In the genomic region with DNA sequence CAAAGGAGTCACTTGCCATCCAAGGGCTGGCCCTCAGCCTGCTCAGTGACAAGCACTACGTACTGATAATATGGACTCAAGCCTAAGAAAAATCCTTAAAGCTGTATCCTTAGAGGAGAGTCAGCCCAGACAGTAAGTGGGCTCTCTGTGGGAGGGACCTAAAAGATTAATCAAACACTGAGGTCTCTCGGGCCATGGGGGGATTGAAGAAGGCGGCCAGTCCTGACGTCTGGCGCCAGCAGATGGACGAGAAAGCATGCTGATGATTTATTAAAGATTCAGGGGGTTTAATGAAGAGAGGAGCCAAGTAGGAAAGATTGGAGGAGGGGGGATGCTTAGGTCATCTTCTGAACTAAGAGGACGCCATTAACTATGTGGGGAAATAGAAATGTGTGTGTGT, we compare ENCODE assay signal across 17 mouse cellular contexts.
DNase-seq lines count a peak whose midpoint lies in the region; ATAC-seq lines count a peak whose summit lies in the region.
"Had no signal": no experiment of that assay in that cellular context is flagged by ENCODE, and none has a peak within 500 bp of the region (broad histone marks: within the 10 kb centered on the region; RNA-seq: fewer than 3 reads in every experiment).

No protein-coding gene starts in this region.

- no peaks in the 10 kb centered on the region for H3K9me3 ChIP-seq in hindbrain, embryonic 11.5 days (ENCODE audit: control insufficient read depth, low read length)
- H3K9me3 ChIP-seq in hindbrain, embryonic 10.5 days: no peaks in the 10 kb centered on the region
- no peaks in the 10 kb centered on the region for H3K9me3 ChIP-seq in neural tube, embryonic 11.5 days (ENCODE audit: control insufficient read depth, low read length)
- no peaks in the 10 kb centered on the region for H3K9me3 ChIP-seq in midbrain, embryonic 14.5 days (ENCODE audit: control insufficient read depth, low read length)
- no peaks in the 10 kb centered on the region for H3K9me3 ChIP-seq in forebrain, embryonic 10.5 days
- H3K9me3 ChIP-seq: embryonic facial prominence, embryonic 13.5 days; forebrain, embryonic 13.5 days; intestine, embryonic 15.5 days; liver, embryonic 13.5 days had no signal

- DNase-seq in hindbrain, embryonic 11.5 days (ENCODE audit: low spot score): no peak
- DNase-seq in hindbrain, embryonic 10.5 days (ENCODE audit: low spot score): no peak
- peak; percentile 14 for DNase-seq in neural tube, embryonic 11.5 days (ENCODE audit: low spot score)
- no peak for DNase-seq in neural tube, embryonic 10.5 days (ENCODE audit: extremely low spot score, low spot score)
- peak; percentile 40 for DNase-seq in midbrain, embryonic 14.5 days
- peak; percentile 11 for DNase-seq in retina, postnatal 7 days (ENCODE audit: low read depth, low spot score)
- DNase-seq in thymus, postnatal 36 days: no peak
- no peak for DNase-seq in forebrain, embryonic 10.5 days (ENCODE audit: extremely low spot score, low spot score)
- DNase-seq: adrenal gland, adult 8-10 months; cerebellum, adult 9-11 months; heart, adult 2 months; heart, postnatal 10 days; liver, embryonic 13.5 days; lung, postnatal 10 days had no signal

- 58% methylated on average over 7 of the region's 7 CpGs for WGBS in hindbrain, embryonic 11.5 days
- WGBS in hindbrain, embryonic 10.5 days: 71% methylated on average over 7 of the region's 7 CpGs
- 59% methylated on average over 7 of the region's 7 CpGs for WGBS in neural tube, embryonic 11.5 days
- WGBS in midbrain, embryonic 14.5 days: 28% methylated on average over 7 of the region's 7 CpGs
- 85% methylated on average over 7 of the region's 7 CpGs for WGBS in forebrain, embryonic 10.5 days

- no peak overlapping the region for H3K4me3 ChIP-seq in hindbrain, embryonic 11.5 days (ENCODE audit: low read depth, low read length)
- H3K4me3 ChIP-seq in hindbrain, embryonic 10.5 days: no peak overlapping the region
- no peak overlapping the region for H3K4me3 ChIP-seq in neural tube, embryonic 11.5 days (ENCODE audit: low read depth, low read length)
- no peak overlapping the region for H3K4me3 ChIP-seq in midbrain, embryonic 14.5 days (replicated peaks; ENCODE audit: low read depth, low read length)
- no peak overlapping the region for H3K4me3 ChIP-seq in forebrain, embryonic 10.5 days
- H3K4me3 ChIP-seq: embryonic facial prominence, embryonic 13.5 days; forebrain, embryonic 13.5 days; heart, adult 2 months; intestine, embryonic 15.5 days; liver, embryonic 13.5 days had no signal

- H3K4me2 ChIP-seq in hindbrain, embryonic 11.5 days (replicated peaks; ENCODE audit: low read depth, low read length): no peak overlapping the region
- H3K4me2 ChIP-seq in neural tube, embryonic 11.5 days (ENCODE audit: low read depth): no peak overlapping the region
- H3K4me2 ChIP-seq in midbrain, embryonic 14.5 days (ENCODE audit: low read length): no peak overlapping the region
- H3K4me2 ChIP-seq: embryonic facial prominence, embryonic 13.5 days; forebrain, embryonic 13.5 days; intestine, embryonic 15.5 days; liver, embryonic 13.5 days had no signal

- H3K27ac ChIP-seq in hindbrain, embryonic 11.5 days (ENCODE audit: low read depth, low read length): 0 out of 2 replicates have a peak overlapping the region, but pooled peaks have one; percentile 17
- no peak overlapping the region for H3K27ac ChIP-seq in hindbrain, embryonic 10.5 days
- H3K27ac ChIP-seq in neural tube, embryonic 11.5 days (ENCODE audit: low read depth, low read length): peak overlapping the region; percentile 47; the same call in 1 of the 2 replicates
- H3K27ac ChIP-seq in midbrain, embryonic 14.5 days (replicated peaks; ENCODE audit: low read depth, low read length): peak overlapping the region; percentile 52
- H3K27ac ChIP-seq in forebrain, embryonic 10.5 days: no peak overlapping the region
- H3K27ac ChIP-seq: embryonic facial prominence, embryonic 13.5 days; forebrain, embryonic 13.5 days; heart, adult 2 months; intestine, embryonic 15.5 days; liver, embryonic 13.5 days had no signal

- ATAC-seq in hindbrain, embryonic 11.5 days (ENCODE audit: low FRiP score): peak; percentile 35; the same call in 1 of the 2 replicates
- ATAC-seq in neural tube, embryonic 11.5 days (ENCODE audit: insufficient read depth, low FRiP score, low TSS enrichment): peak; percentile 24; the same call in 1 of the 2 replicates
- peak; percentile 34; the same call in 1 of the 2 replicates for ATAC-seq in midbrain, embryonic 14.5 days (ENCODE audit: low FRiP score, low TSS enrichment)
- ATAC-seq: forebrain, embryonic 13.5 days; intestine, embryonic 15.5 days had no signal

- no peak overlapping the region for H3K9ac ChIP-seq in hindbrain, embryonic 11.5 days (ENCODE audit: low read depth, low read length)
- H3K9ac ChIP-seq in neural tube, embryonic 11.5 days (ENCODE audit: low read length): no peak overlapping the region
- H3K9ac ChIP-seq in midbrain, embryonic 14.5 days (replicated peaks; ENCODE audit: low read length): no peak overlapping the region
- H3K9ac ChIP-seq: embryonic facial prominence, embryonic 13.5 days; forebrain, embryonic 13.5 days; intestine, embryonic 15.5 days; liver, embryonic 13.5 days had no signal

- H3K4me1 ChIP-seq in hindbrain, embryonic 11.5 days (replicated peaks; ENCODE audit: control insufficient read depth, insufficient read depth, low read length): no peaks in the 10 kb centered on the region
- H3K4me1 ChIP-seq in hindbrain, embryonic 10.5 days (replicated peaks): no peaks in the 10 kb centered on the region
- no peaks in the 10 kb centered on the region for H3K4me1 ChIP-seq in neural tube, embryonic 11.5 days (ENCODE audit: control insufficient read depth, insufficient read depth, low read length)
- H3K4me1 ChIP-seq in midbrain, embryonic 14.5 days (ENCODE audit: control insufficient read depth, insufficient read depth, low read length): peaks cover 15% of the 10 kb centered on the region
- no peaks in the 10 kb centered on the region for H3K4me1 ChIP-seq in forebrain, embryonic 10.5 days
- H3K4me1 ChIP-seq: embryonic facial prominence, embryonic 13.5 days; forebrain, embryonic 13.5 days; intestine, embryonic 15.5 days; liver, embryonic 13.5 days had no signal

- no peaks in the 10 kb centered on the region for H3K27me3 ChIP-seq in hindbrain, embryonic 11.5 days (ENCODE audit: control insufficient read depth, insufficient read depth, low read length)
- no peaks in the 10 kb centered on the region for H3K27me3 ChIP-seq in hindbrain, embryonic 10.5 days (ENCODE audit: insufficient read depth, poor library complexity, severe bottlenecking)
- H3K27me3 ChIP-seq in neural tube, embryonic 11.5 days (ENCODE audit: control insufficient read depth, insufficient read depth, low read length): no peaks in the 10 kb centered on the region
- H3K27me3 ChIP-seq in midbrain, embryonic 14.5 days (ENCODE audit: control insufficient read depth, insufficient read depth, low read length): no peaks in the 10 kb centered on the region
- H3K27me3 ChIP-seq in forebrain, embryonic 10.5 days (ENCODE audit: poor library complexity, severe bottlenecking): no peaks in the 10 kb centered on the region
- H3K27me3 ChIP-seq: embryonic facial prominence, embryonic 13.5 days; forebrain, embryonic 13.5 days; intestine, embryonic 15.5 days; liver, embryonic 13.5 days had no signal

- no peaks in the 10 kb centered on the region for H3K36me3 ChIP-seq in hindbrain, embryonic 11.5 days (ENCODE audit: control insufficient read depth, insufficient read depth, low read length)
- H3K36me3 ChIP-seq in hindbrain, embryonic 10.5 days: no peaks in the 10 kb centered on the region
- H3K36me3 ChIP-seq in neural tube, embryonic 11.5 days (ENCODE audit: control insufficient read depth, insufficient read depth, low read length): no peaks in the 10 kb centered on the region
- no peaks in the 10 kb centered on the region for H3K36me3 ChIP-seq in midbrain, embryonic 14.5 days (ENCODE audit: control insufficient read depth, insufficient read depth, low read length)
- H3K36me3 ChIP-seq in forebrain, embryonic 10.5 days (replicated peaks): no peaks in the 10 kb centered on the region
- H3K36me3 ChIP-seq: embryonic facial prominence, embryonic 13.5 days; intestine, embryonic 15.5 days; liver, embryonic 13.5 days had no signal

Comparison
In these comparisons a context has a peak if more than half of its experiments do, and no peak if none do; other contexts are left out.
1. DNase-seq: peak in neural tube, embryonic 11.5 days (single experiment), midbrain, embryonic 14.5 days (single experiment) and retina, postnatal 7 days (single experiment); none in hindbrain, embryonic 11.5 days (single experiment), hindbrain, embryonic 10.5 days (single experiment), neural tube, embryonic 10.5 days (single experiment), thymus, postnatal 36 days (0 of 2) and forebrain, embryonic 10.5 days (single experiment).
2. H3K27ac ChIP-seq: peak in hindbrain, embryonic 11.5 days (single experiment), neural tube, embryonic 11.5 days (single experiment) and midbrain, embryonic 14.5 days (single experiment); none in hindbrain, embryonic 10.5 days (single experiment) and forebrain, embryonic 10.5 days (single experiment).
3. Peak in every context shown above with its lines, with median percentiles within 50 percentile points of each other: ATAC-seq.